Mouse (Mus musculus): ENCODE results near the gene Acta1. TPM values are rescaled to one million over a fixed set of nuclear protein-coding genes. Genes with fewer than 3 reads are reported as not detected.

Gene Acta1
- polyA plus RNA-seq, 1 experiment from 2014 or later: 102 TPM

GRCm38 (mm10) chr8:123844341-123844740 lies 50.2 kb downstream of the Acta1 start:
- Histone ChIP-seq H3K4me3 (replicated peaks) (no peak overlapping the region), H3K9me3 (no peaks in the 10 kb centered on the region), H3K9ac (replicated peaks) (no peak overlapping the region), H3K27me3 (no peaks in the 10 kb centered on the region), H3K36me3 (peaks cover 12% of the 10 kb centered on the region; the same call in 1 of the 2 replicates), H3K4me2 (no peak overlapping the region), H3K4me1 (replicated peaks) (no peaks in the 10 kb centered on the region), H3K27ac (no peak overlapping the region)
- ATAC-seq (ENCODE audit: insufficient number of reproducible peaks, insufficient read depth, low FRiP score, low TSS enrichment, low read depth): no peak
- 83% methylated on average over 7 of the region's 7 CpGs for WGBS

- no peak overlapping the region for H3K4me2 ChIP-seq
- H3K27me3 ChIP-seq: no peaks in the 10 kb centered on the region
- 88% methylated on average over 12 of the region's 12 CpGs for WGBS
- H3K4me3 ChIP-seq (replicated peaks): no peak overlapping the region
- H3K27ac ChIP-seq: no peak overlapping the region
- H3K9ac ChIP-seq (replicated peaks): no peak overlapping the region
- H3K4me1 ChIP-seq (replicated peaks): no peaks in the 10 kb centered on the region
- ATAC-seq (ENCODE audit: insufficient number of reproducible peaks, insufficient read depth, low FRiP score, low TSS enrichment, low read depth): no peak
- peaks cover 20% of the 10 kb centered on the region; the same call in 1 of the 2 replicates for H3K36me3 ChIP-seq
- no peaks in the 10 kb centered on the region for H3K9me3 ChIP-seq
Measured at GRCm38 (mm10) chr8:123842086-123842485, 52.5 kb downstream of the Acta1 start.

Other genes starting within 250 kb of the Acta1 start
- 7.3 and 8.9 TPM in 2 replicates for gene Rhou, start 240.8 kb downstream of the Acta1 start, polyA plus RNA-seq (2016; fragmentation: Nextera tagmentation; extraction: Ambion mirVana)
- 52.4 and 56.3 TPM in 2 replicates for gene Rab4a, start 88.8 kb downstream of the Acta1 start, polyA plus RNA-seq (2016; fragmentation: Nextera tagmentation; extraction: Ambion mirVana)
- gene Ccsap, start 34.5 kb downstream of the Acta1 start, polyA plus RNA-seq (2016; fragmentation: Nextera tagmentation; extraction: Ambion mirVana): 7.4 and 8.4 TPM in 2 replicates
- 50.7 and 56.4 TPM in 2 replicates for gene Nup133, start 54.5 kb upstream of the Acta1 start, polyA plus RNA-seq (2016; fragmentation: Nextera tagmentation; extraction: Ambion mirVana)
- 20.2 and 21.6 TPM in 2 replicates for gene Abcb10, start 88.4 kb upstream of the Acta1 start, polyA plus RNA-seq (2016; fragmentation: Nextera tagmentation; extraction: Ambion mirVana)
- gene Taf5l, start 126.6 kb upstream of the Acta1 start, polyA plus RNA-seq (2016; fragmentation: Nextera tagmentation; extraction: Ambion mirVana): 45.7 and 48.9 TPM in 2 replicates
- 5.1 and 6.4 TPM in 2 replicates for gene Urb2, start 126.8 kb upstream of the Acta1 start, polyA plus RNA-seq (2016; fragmentation: Nextera tagmentation; extraction: Ambion mirVana)